Mouse (Mus musculus) kidney, adult 11 months (tissue): ENCODE data around the gene Olfr891.
"Not testable (repeated sequence)": the region's sequence is repeated elsewhere in the genome, so short reads cannot be mapped to it uniquely, and the experiment has no call there.

Experiments used
- DNase-seq: peaks from one replicate; pipeline ENCODE4 v3.0.0; 2022

The Olfr891 gene

GRCm38 (mm10) chr9:38180721-38181120 is at the start of gene Olfr891:
Olfr891 (minus strand) TSS chr9:38180821.
- no peak for DNase-seq

GRCm38 (mm10) chr9:38217755-38218154 is 37.1 kb upstream of the Olfr891 start, which contains the start of gene Olfr894:
Olfr894 (plus strand) TSS chr9:38218055.
- DNase-seq = no peak

- DNase-seq = no peak
These were observed 27.4 kb upstream of the Olfr891 start, which contains the start of gene Olfr893 for GRCm38 (mm10) chr9:38208065-38208464. Olfr893 (plus strand) TSS chr9:38208365.

- DNase-seq = not testable (repeated sequence)
These were observed 12.3 kb downstream of the Olfr891 start for GRCm38 (mm10) chr9:38168341-38168740.

- DNase-seq = no peak
These were observed 38.4 kb downstream of the Olfr891 start, which contains the start of gene Olfr890 for GRCm38 (mm10) chr9:38142217-38142616. Olfr890 (plus strand) TSS chr9:38142517.
